Mouse (Mus musculus) left cerebral cortex, postnatal 10 days (tissue): ENCODE results near the gene Rab9. TPM values are rescaled to one million over a fixed set of nuclear protein-coding genes. Genes with fewer than 3 reads are reported as not detected.
"Not testable (repeated sequence)": the region's sequence is repeated elsewhere in the genome, so short reads cannot be mapped to it uniquely, and the experiment has no call there.

Experiments used
- DNase-seq, 2 experiments: peaks; one replicate each; pipeline ENCODE4 v3.0.0; 2021 to 2022; ENCODE audit warnings: low spot score in 2 of 2, mixed read lengths in 1 of 2; ENCODE audit errors: extremely low spot score in 1 of 2
- intact Hi-C: fragments of 180-260 bp; cut with DNase I; formaldehyde crosslinking; loops from one replicate; pipeline ENCODE4 v1.15.1; 2025
- total RNA-seq, 2 experiments: library from RNA; stranded (reverse); gene quantifications; 2 replicates each; pipeline ENCODE4 v1.2.3; 2021

Gene Rab9
- 10 to 100 TPM; 36.6 to 39.2 TPM for total RNA-seq

DNA sequence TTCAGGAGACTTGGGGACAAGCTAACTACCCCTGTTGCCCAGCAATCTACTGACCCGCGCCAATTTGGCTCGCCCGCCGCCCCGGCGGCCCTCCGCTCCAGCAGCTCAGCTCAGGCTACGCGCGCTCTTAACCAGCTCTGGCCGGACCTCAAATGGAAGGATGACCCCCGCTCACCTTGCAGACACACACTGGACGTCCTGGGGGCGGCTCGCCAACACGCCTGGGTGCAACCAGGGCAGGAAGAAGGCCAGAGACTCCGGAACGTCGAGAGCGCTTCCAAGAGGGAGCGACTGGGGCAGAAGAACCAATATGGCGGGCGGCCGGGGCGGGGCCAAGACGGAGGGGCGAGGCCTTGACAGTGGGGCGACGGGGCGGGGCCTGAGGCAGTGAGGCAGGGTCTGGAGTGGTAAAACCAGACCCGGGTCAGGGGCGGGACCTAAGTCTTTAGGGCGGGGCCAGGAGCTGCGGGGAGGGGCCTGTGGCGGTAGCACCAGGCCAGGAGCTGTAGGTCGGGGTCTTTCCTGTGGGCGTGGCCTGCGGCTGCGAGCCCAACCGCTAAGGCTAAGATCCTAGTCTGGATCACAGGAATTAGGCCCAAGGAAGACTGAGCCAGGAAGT lies at the start of gene Rab9:
Gene Rab9 (minus strand): TSS at position 503 of the 619 bp plus-strand sequence.
- DNase-seq = peak; percentile 82 to 96
- intact Hi-C loops = no loop called here

GRCm38 (mm10) chrX:166528126-166528525 lies 48.5 kb upstream of the Rab9 start:
- intact Hi-C loops = no loop called here
- DNase-seq = no peak

DNA sequence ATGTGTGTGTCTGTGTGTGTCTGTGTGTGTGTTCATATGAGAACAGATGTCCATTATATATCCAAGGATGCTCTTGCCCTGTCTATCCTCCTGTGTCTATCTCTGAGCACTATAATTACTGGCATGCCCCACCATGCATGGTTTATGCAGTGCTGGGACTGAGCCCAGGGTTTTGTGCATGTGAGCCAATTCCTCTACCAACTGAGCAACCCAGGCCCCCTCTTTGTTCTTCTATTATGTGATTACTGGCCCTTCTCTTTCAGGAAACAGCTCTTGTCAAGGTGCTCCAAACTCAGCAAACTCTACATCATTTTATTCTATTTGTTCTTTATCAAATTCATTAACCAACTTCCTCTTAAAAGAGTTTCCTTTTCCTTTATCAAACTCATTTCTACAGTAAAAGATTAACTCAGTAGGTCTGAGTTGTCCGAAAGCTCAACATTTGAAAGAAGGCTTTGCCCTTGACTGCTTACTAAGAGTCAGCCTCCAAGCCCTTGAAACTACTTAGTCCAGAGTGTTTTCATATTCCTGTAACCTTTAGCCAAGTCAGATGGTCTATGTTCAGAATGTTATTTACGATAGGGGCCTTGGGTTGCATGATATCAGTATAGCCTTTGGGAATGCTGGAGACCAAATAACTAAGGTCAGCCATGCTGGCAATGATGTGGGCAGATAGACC lies 46.1 kb upstream of the Rab9 start:
- intact Hi-C loops = no loop called here
- no peak for DNase-seq

GRCm38 (mm10) chrX:166520782-166521181 lies 41.1 kb upstream of the Rab9 start:
- intact Hi-C loops = no loop called here
- DNase-seq = no peak

DNA sequence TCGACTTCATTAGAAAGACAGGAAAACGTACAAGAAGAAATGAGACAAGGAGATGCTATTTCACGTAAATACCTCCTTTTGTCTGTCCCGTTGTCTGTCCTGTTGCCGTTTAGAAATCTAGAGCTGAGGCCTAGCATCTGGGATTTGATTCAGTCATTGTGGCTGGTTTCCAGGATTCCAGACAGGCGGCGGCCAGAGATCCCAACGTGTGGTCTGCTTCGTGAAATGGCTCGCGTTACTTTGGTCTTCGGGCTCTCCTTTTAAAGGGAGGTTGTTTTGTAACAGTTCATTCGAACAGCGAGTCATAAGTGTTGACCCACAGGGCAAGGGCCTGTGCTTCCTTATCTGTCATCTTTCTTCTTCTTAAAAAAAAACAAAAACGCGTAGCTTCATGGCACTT lies 38.7 kb upstream of the Rab9 start, which contains the start of gene Tceanc:
Gene Tceanc (minus strand): TSS at position 223 of the 400 bp plus-strand sequence.
- DNase-seq = no peak
- intact Hi-C loops = no loop called here

DNA sequence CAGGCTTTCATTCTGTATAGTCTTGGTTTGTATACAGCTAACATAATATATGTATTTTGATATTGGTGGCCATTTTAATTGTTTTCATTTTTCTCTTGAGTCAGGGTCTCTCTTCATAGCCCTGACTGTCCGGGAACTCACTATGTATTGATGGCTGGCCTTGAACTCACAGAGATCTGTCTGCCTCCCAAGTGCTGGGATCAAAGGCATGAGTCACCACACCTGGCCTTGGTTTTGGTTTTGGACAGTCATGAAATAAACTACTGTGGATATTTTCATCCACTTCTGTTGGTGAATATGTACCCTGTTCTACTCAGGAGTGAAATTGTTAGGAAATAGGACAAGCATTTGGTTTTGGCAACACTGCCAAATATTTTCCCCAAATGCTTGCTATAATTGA lies 37.0 kb upstream of the Rab9 start:
- no peak for DNase-seq
- intact Hi-C loops = no loop called here

- DNase-seq = no peak
- intact Hi-C loops = no loop called here
These were observed 36.3 kb upstream of the Rab9 start for GRCm38 (mm10) chrX:166515923-166516322.

DNA sequence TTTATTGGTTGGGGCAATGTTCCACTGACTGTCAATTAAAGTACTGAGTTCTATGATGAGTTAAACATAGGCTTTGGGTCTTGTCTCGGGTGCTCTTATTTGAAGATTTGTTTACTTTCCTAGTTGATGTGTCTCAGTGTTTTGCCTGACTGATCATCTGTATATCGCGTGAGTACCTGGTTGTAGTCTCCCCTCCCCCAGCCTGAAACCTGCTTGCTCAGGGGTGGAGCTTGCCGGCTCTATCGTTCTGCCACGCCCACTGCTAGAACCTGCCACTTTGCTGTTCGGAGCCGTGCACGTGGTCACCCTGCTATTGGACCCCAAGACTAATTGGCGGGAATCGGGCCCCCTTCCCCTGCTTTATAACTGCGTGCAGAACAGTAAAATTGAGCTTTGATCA lies 34.4 kb upstream of the Rab9 start:
- peak in 1 of 2 experiments; percentile 15 for DNase-seq
- intact Hi-C loops = not testable (repeated sequence)

- DNase-seq = no peak
- intact Hi-C loops = no loop called here
These were observed 32.4 kb upstream of the Rab9 start for GRCm38 (mm10) chrX:166512071-166512470.

- no peak for DNase-seq
- intact Hi-C loops = no loop called here
These were observed 31.4 kb upstream of the Rab9 start for GRCm38 (mm10) chrX:166511107-166511506.

DNA sequence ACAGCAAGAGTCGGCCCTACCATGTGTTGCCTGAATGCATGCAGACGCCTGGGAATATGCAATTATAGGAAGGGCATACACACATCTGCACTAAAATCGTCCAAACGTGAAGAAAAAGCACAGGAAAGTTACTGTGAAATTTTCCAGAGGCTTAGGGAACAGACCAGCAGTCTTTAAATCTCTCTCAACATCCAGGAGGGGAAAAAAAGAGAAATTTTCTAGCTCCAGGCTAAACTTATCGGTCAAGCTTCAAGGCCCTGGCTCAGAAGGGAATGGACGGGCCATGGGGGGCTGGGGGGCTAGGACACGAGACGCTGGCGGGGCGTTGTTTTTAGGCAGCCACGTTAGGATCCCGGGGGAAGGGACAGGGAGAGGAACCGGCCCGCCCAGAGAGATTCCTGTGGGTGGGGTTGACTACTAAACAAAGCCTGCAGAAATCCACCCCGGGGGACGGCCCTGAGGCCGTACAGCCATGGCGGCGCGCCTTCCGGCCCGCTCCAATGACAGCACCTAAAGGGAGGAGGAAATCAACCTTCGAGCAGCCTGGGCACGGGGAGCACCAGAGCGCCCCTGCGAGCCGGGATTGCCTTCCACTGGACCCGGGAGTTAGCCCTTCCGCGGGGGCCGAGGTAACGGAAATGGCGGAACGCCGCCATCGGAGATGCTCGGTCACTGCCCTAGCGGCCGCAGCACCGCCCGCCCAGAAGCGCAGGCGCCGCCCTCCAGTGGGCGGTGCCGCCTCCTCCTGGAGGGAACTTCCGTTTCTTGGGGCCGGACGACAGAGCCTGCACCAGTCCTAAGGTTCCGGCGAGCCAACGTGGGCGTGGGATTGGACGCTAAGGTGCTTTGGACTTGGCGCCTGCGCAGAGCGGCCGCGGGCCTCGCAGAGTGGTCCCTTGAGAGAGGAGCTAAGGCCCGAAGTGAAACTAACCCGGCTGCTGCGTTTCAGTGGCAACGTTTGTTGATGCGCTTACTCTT lies 30.4 kb upstream of the Rab9 start:
- peak; percentile 88 to 96 for DNase-seq
- intact Hi-C loops = no loop called here

GRCm38 (mm10) chrX:166504421-166504820 lies 24.8 kb upstream of the Rab9 start:
- DNase-seq = no peak
- intact Hi-C loops = no loop called here

DNA sequence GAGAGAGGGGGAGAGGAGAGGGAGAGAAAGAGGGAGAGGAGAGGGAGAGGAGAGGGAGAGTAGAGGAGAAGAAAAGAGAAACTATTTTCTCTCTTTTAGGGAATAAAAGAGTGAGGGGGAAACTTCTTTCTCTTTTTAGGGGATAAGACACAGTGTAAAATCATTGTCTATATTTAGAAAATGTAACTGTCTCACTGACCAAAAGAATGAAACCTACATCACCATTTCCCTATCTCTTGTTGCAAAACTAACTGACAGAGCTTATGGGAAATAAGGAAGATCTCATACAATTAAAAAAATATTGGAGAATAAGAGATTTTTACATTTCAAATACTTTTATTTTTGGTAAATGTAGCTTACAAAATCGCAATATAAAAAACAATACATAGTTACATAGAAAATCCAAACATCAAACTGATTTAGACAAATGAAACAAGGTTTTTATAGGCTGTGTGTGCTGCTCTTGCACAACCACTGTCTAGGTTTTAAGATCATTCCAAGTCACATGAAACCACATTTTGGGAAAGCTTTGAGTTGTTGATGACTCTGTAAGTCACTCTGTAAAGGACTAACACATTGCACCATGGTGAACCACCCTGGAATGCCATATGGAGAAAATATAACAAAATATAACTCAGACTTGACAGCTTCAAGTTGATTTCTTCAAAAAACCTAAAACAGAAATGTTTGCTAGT lies 20.0 kb upstream of the Rab9 start:
- DNase-seq = no peak
- intact Hi-C loops = no loop called here

DNA sequence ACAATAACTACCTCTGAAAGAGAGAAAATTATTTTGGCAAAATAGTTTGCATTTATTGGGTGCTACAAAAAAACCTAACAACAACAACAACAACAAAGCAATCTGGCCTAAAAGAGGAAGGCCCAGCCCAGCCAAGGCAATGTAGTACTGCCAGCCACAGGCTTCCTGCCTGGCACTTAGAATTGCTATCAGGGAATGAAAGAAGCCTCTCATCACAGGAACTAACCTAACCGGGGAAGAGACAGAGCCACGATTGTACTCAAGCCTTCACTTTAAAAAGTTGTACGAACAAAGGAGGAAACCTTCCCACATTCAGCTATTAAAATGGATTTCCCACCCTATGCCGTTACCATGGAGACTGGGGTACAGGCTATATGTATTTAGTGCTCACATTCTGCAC lies 18.1 kb upstream of the Rab9 start:
- intact Hi-C loops = no loop called here
- DNase-seq = no peak

DNA sequence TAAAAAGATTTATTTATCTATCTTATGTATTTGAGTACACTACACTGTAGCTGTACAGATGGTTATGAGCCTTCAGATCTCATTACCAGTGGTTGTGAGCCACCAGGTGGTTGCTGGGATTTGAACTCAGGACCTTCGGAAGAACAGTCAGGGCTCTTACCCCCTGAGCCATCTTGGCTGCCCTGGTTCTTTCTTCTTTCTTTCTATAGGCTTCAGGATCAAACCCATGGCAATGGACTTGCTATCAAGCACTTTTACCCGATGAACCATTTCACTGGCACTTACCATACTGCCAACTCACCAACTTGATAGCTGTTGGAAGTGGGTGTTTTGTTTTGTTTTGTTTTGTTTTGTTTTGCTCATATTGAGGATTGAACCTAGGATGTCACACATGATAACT lies 15.4 kb upstream of the Rab9 start:
- intact Hi-C loops = no loop called here
- no peak for DNase-seq

DNA sequence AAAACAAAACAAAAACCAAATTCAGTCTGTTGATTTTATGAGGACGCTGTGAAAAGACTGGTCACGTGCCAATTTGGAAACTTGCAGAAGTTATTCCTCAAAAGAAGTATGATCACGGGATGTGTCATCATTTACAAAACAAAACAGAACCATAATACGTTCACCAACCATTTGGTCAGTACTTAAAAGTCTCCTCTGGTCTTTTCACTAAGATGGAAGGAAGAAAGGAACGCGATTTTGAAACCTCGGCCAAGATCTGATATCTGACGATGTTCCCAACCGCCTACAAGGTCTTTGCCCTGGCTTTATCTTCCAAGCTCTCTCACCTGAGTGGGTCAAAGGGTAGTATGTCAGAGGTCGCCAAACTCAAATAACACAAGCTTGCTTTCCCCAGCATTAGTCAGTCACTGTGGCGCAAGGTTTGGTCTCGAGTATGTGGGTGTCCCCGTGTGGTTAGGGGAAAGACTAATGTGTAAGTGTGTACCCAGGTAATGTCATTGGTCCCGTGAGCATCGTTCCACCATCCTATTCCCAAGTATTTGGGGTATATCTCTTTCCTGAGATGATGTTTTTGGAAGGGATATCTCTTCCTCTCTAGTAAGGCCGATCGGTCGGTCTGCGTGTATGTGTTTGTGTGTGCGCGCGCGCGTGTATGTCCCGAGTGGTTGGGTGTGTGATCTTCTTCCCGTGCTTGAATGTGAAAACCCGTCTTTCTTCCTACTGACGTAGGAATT lies 869 bp downstream of the Rab9 start:
- intact Hi-C loops = no loop called here
- no peak for DNase-seq

DNA sequence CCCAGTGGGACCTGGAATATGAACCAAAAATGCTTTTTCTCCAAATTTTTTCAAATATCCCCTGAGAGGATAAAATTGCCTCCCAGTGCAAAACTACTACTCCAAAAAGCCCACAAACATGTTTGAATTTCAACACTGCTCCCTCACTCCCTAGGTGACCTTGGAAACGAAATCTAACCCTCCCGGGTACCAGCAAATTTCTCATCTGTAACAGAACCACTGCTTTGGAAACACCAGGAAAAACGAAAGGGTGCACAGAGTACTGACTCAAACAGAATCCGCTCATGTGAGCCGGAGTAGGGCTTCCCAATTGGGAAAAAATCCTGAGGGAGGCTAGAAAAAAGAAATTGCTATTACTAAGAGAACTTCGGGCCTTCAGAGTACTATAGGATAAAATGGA lies 2.3 kb downstream of the Rab9 start:
- no peak for DNase-seq
- intact Hi-C loops = no loop called here

DNA sequence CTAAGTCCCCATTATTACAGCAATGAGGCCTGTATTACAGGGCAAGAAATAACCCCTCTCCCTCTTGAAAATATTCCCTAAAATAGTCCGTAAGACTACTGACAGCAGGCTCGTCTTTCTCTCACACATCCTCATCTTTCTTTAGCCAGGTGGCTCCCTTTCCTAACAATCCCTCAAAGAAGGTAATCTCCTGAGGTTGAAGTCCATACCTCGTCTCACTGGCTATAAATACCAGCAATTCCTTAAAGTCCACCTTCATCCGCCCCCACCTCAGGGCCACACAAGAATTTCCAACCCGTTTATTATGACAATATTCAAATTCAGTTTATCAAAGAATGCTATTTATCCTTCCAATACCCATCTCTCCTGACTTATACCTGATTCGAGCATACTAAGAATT lies 7.1 kb downstream of the Rab9 start:
- intact Hi-C loops = no loop called here
- DNase-seq = no peak
